Mouse (Mus musculus): ENCODE data around the gene Chd2. TPM values are rescaled to one million over a fixed set of nuclear protein-coding genes. Genes with fewer than 3 reads are reported as not detected.

The Chd2 gene
- polyA plus RNA-seq, 1 experiment from 2014 or later, result 18.0 TPM

- TF ChIP-seq EP300 (optimal IDR thresholded peaks at IDR 0.05) (no peak), CTCF (IDR thresholded peaks at IDR 0.05; ENCODE audit: low read depth) (no peak)
- H3K9me3 ChIP-seq (ENCODE audit: control insufficient read depth, low read length), result no peaks in the 10 kb centered on the region
- no peak overlapping the region for H3K27ac ChIP-seq (replicated peaks)
- peak overlapping the region; percentile 100 for H3K4me3 ChIP-seq (ENCODE audit: low read depth, low read length)
- ATAC-seq (ENCODE audit: low FRiP score, low TSS enrichment) (no peak), DNase-seq (ENCODE audit: low spot score) (no peak)
- under 1% methylated on average over 4 of the region's 4 CpGs for WGBS
- peak overlapping the region; percentile 100 for H3K9ac ChIP-seq (ENCODE audit: low read length)
- H3K4me2 ChIP-seq (replicated peaks; ENCODE audit: low read depth), result peak overlapping the region; percentile 47
- no peaks in the 10 kb centered on the region for H3K36me3 ChIP-seq (ENCODE audit: control insufficient read depth, insufficient read depth, low read length)
- H3K27me3 ChIP-seq (ENCODE audit: control insufficient read depth, insufficient read depth, low read length), result no peaks in the 10 kb centered on the region
- H3K4me1 ChIP-seq (replicated peaks; ENCODE audit: control insufficient read depth, insufficient read depth), result peaks cover 5% of the 10 kb centered on the region
These were observed 14.4 kb upstream of the Chd2 start for GRCm38 (mm10) chr7:73555918-73556580.

GRCm38 (mm10) chr7:73554849-73555248 lies 13.2 kb upstream of the Chd2 start:
- Histone ChIP-seq H3K27ac (replicated peaks) (no peak overlapping the region), H3K9me3 (ENCODE audit: control insufficient read depth, low read length) (no peaks in the 10 kb centered on the region), H3K4me3 (ENCODE audit: low read depth, low read length) (no peak overlapping the region), H3K4me2 (replicated peaks; ENCODE audit: low read depth) (no peak overlapping the region), H3K4me1 (replicated peaks; ENCODE audit: control insufficient read depth, insufficient read depth) (peaks cover 5% of the 10 kb centered on the region), H3K9ac (ENCODE audit: low read length) (no peak overlapping the region), H3K27me3 (ENCODE audit: control insufficient read depth, insufficient read depth, low read length) (no peaks in the 10 kb centered on the region), H3K36me3 (ENCODE audit: control insufficient read depth, insufficient read depth, low read length) (no peaks in the 10 kb centered on the region)
- TF ChIP-seq CTCF (IDR thresholded peaks at IDR 0.05; ENCODE audit: low read depth) (no peak), EP300 (optimal IDR thresholded peaks at IDR 0.05) (no peak)
- no peak for DNase-seq (ENCODE audit: low spot score)
- ATAC-seq (ENCODE audit: low FRiP score, low TSS enrichment), result no peak
- 9% methylated on average over 2 of the region's 2 CpGs for WGBS

- DNase-seq (ENCODE audit: low spot score) (no peak), ATAC-seq (ENCODE audit: low FRiP score, low TSS enrichment) (no peak)
- no peaks in the 10 kb centered on the region for H3K9me3 ChIP-seq (ENCODE audit: control insufficient read depth, low read length)
- H3K36me3 ChIP-seq (ENCODE audit: control insufficient read depth, insufficient read depth, low read length), result peaks cover 4% of the 10 kb centered on the region; the same call in 1 of the 2 replicates
- H3K4me3 ChIP-seq (ENCODE audit: low read depth, low read length), result no peak overlapping the region
- H3K27ac ChIP-seq (replicated peaks), result no peak overlapping the region
- no peak overlapping the region for H3K9ac ChIP-seq (ENCODE audit: low read length)
- H3K27me3 ChIP-seq (ENCODE audit: control insufficient read depth, insufficient read depth, low read length), result no peaks in the 10 kb centered on the region
- H3K4me1 ChIP-seq (replicated peaks; ENCODE audit: control insufficient read depth, insufficient read depth), result peaks cover 5% of the 10 kb centered on the region
- 11% methylated on average over 2 of the region's 2 CpGs for WGBS
- 0 out of 2 replicates have a peak overlapping the region, but pooled peaks have one; percentile 35 for H3K4me2 ChIP-seq (replicated peaks; ENCODE audit: low read depth)
- no peak for TF ChIP-seq CTCF (IDR thresholded peaks at IDR 0.05; ENCODE audit: low read depth)
- no peak for TF ChIP-seq EP300 (optimal IDR thresholded peaks at IDR 0.05)
These were observed 11.5 kb upstream of the Chd2 start for GRCm38 (mm10) chr7:73553160-73553559.

- Histone ChIP-seq H3K9ac (ENCODE audit: low read length) (peak overlapping the region; percentile 31; the same call in 1 of the 2 replicates), H3K27me3 (ENCODE audit: control insufficient read depth, insufficient read depth, low read length) (no peaks in the 10 kb centered on the region), H3K9me3 (ENCODE audit: control insufficient read depth, low read length) (no peaks in the 10 kb centered on the region), H3K4me1 (replicated peaks; ENCODE audit: control insufficient read depth, insufficient read depth) (peaks cover 5% of the 10 kb centered on the region), H3K27ac (replicated peaks) (peak overlapping the region; percentile 24; the same call in 1 of the 2 replicates), H3K4me3 (ENCODE audit: low read depth, low read length) (peak overlapping the region; percentile 25), H3K36me3 (ENCODE audit: control insufficient read depth, insufficient read depth, low read length) (peaks cover 4% of the 10 kb centered on the region; the same call in 1 of the 2 replicates), H3K4me2 (replicated peaks; ENCODE audit: low read depth) (peak overlapping the region; percentile 54)
- no peak for DNase-seq (ENCODE audit: low spot score)
- TF ChIP-seq EP300 (optimal IDR thresholded peaks at IDR 0.05), result no peak
- TF ChIP-seq CTCF (IDR thresholded peaks at IDR 0.05; ENCODE audit: low read depth), result no peak
- 31% methylated on average over 7 of the region's 7 CpGs for WGBS
- ATAC-seq (ENCODE audit: low FRiP score, low TSS enrichment), result peak; percentile 35; the same call in 1 of the 2 replicates
These were observed 10.6 kb upstream of the Chd2 start for GRCm38 (mm10) chr7:73552054-73552750.

GRCm38 (mm10) chr7:73551370-73551769 lies 9.7 kb upstream of the Chd2 start:
- Histone ChIP-seq H3K4me3 (ENCODE audit: low read depth, low read length) (no peak overlapping the region), H3K27ac (replicated peaks) (no peak overlapping the region), H3K4me1 (replicated peaks; ENCODE audit: control insufficient read depth, insufficient read depth) (peaks cover 5% of the 10 kb centered on the region), H3K27me3 (ENCODE audit: control insufficient read depth, insufficient read depth, low read length) (no peaks in the 10 kb centered on the region), H3K9me3 (ENCODE audit: control insufficient read depth, low read length) (no peaks in the 10 kb centered on the region), H3K4me2 (replicated peaks; ENCODE audit: low read depth) (no peak overlapping the region), H3K36me3 (ENCODE audit: control insufficient read depth, insufficient read depth, low read length) (peaks cover 4% of the 10 kb centered on the region), H3K9ac (ENCODE audit: low read length) (no peak overlapping the region)
- DNase-seq (ENCODE audit: low spot score) (no peak), ATAC-seq (ENCODE audit: low FRiP score, low TSS enrichment) (no peak)
- TF ChIP-seq EP300 (optimal IDR thresholded peaks at IDR 0.05) (no peak), CTCF (IDR thresholded peaks at IDR 0.05; ENCODE audit: low read depth) (no peak)

- H3K9ac ChIP-seq (ENCODE audit: low read length), result no peak overlapping the region
- 75% methylated on average over 2 of the region's 2 CpGs for WGBS
- DNase-seq (ENCODE audit: low spot score), result no peak
These were observed 6.4 kb upstream of the Chd2 start for GRCm38 (mm10) chr7:73548051-73548450.

More at GRCm38 (mm10) chr7:73548051-73548450, 6.4 kb upstream of the Chd2 start:
- Histone ChIP-seq H3K36me3 (ENCODE audit: control insufficient read depth, insufficient read depth, low read length) (peaks cover 4% of the 10 kb centered on the region), H3K4me2 (replicated peaks; ENCODE audit: low read depth) (no peak overlapping the region), H3K27ac (replicated peaks) (no peak overlapping the region), H3K27me3 (ENCODE audit: control insufficient read depth, insufficient read depth, low read length) (no peaks in the 10 kb centered on the region), H3K4me3 (ENCODE audit: low read depth, low read length) (no peak overlapping the region), H3K4me1 (replicated peaks; ENCODE audit: control insufficient read depth, insufficient read depth) (peaks cover 5% of the 10 kb centered on the region), H3K9me3 (ENCODE audit: control insufficient read depth, low read length) (no peaks in the 10 kb centered on the region)
- TF ChIP-seq CTCF (IDR thresholded peaks at IDR 0.05; ENCODE audit: low read depth), result no peak
- no peak for TF ChIP-seq EP300 (optimal IDR thresholded peaks at IDR 0.05)
- no peak for ATAC-seq (ENCODE audit: low FRiP score, low TSS enrichment)

Data from stomach, postnatal 0 days (tissue).